Mouse (Mus musculus) kidney, embryonic 15.5 days (tissue): Measurements from ENCODE around the gene Sat1. TPM values are rescaled to one million over a fixed set of nuclear protein-coding genes. Genes with fewer than 3 reads are reported as not detected.
"Not testable (repeated sequence)": the region's sequence is repeated elsewhere in the genome, so short reads cannot be mapped to it uniquely, and the experiment has no call there.

Source experiments
- ATAC-seq: fragments of 200-750 bp; cut with Nextera tagmentation; replicated peaks from 2 replicates; pipeline ENCODE4 v1.8.0; 2017; ENCODE audit warnings: moderate TSS enrichment; ENCODE audit not compliant: low FRiP score
- H3K27ac ChIP-seq: fragments of 300-500 bp; sonication (generic); 2 replicates; pipeline ENCODE4 v1.5.1; 2015; ENCODE audit warnings: mild to moderate bottlenecking, inconsistent platforms
- H3K27me3 ChIP-seq: fragments of 300-500 bp; sonication (generic); 2 replicates; pipeline ENCODE4 v1.6.1; 2015; ENCODE audit warnings: inconsistent platforms
- H3K36me3 ChIP-seq: fragments of 300-500 bp; sonication (generic); 2 replicates; pipeline ENCODE4 v1.6.1; 2015; ENCODE audit warnings: inconsistent platforms
- H3K4me1 ChIP-seq: fragments of 300-500 bp; sonication (generic); 2 replicates; pipeline ENCODE4 v1.6.1; 2015; ENCODE audit warnings: inconsistent platforms
- H3K4me2 ChIP-seq: fragments of 300-500 bp; sonication (generic); 2 replicates; pipeline ENCODE4 v1.6.1; 2015; ENCODE audit warnings: moderate library complexity, mild to moderate bottlenecking, inconsistent platforms
- H3K4me3 ChIP-seq: fragments of 300-500 bp; sonication (generic); replicated peaks from 2 replicates; pipeline ENCODE4 v1.5.1; 2015; ENCODE audit warnings: mild to moderate bottlenecking, inconsistent platforms
- H3K9ac ChIP-seq: fragments of 300-500 bp; sonication (generic); 2 replicates; pipeline ENCODE4 v1.6.1; 2015; ENCODE audit warnings: mild to moderate bottlenecking, inconsistent platforms
- H3K9me3 ChIP-seq: fragments of 300-500 bp; sonication (generic); replicated peaks from 2 replicates; pipeline ENCODE4 v1.6.1; 2016; ENCODE audit warnings: inconsistent platforms
- WGBS: fragments of 180-500 bp; shearing (Covaris S2); methylation state at CpG from one replicate; pipeline ENCODE4 v1.1.7; 2015; ENCODE audit warnings: mixed read lengths; 5-methylcytosine and 5-hydroxymethylcytosine counted together
- polyA plus RNA-seq: library from polyadenylated mRNA; unstranded; fragments of >200 nt; fragmentation: Nextera tagmentation; extraction: Ambion mirVana; gene quantifications from 2 replicates; pipeline ENCODE4 v1.2.1, GENCODE M21; 2015

Gene Sat1
- 176 and 179 TPM in 2 replicates for polyA plus RNA-seq

GRCm38 (mm10) chrX:155216271-155216670 lies at the start of gene Sat1:
Sat1 (minus strand) TSS chrX:155216449.
- H3K27ac ChIP-seq, result peak within 1 kb of the TSS; percentile 49
- 17% methylated on average over 26 of the region's 26 CpGs for WGBS

GRCm38 (mm10) chrX:155262915-155263252 lies 46.6 kb upstream of the Sat1 start:
- H3K27me3 ChIP-seq, result no peaks in the 10 kb centered on the region
- no peak overlapping the region for H3K27ac ChIP-seq
- H3K9ac ChIP-seq, result peak overlapping the region; percentile 59; the same call in 1 of the 2 replicates
- peak overlapping the region; percentile 60 for H3K4me3 ChIP-seq
- H3K4me2 ChIP-seq, result peak overlapping the region; percentile 58
- H3K36me3 ChIP-seq, result no peaks in the 10 kb centered on the region
- no peaks in the 10 kb centered on the region for H3K9me3 ChIP-seq
- no peaks in the 10 kb centered on the region for H3K4me1 ChIP-seq
- 42% methylated on average over 1 of the region's 1 CpGs for WGBS
- ATAC-seq, result no peak

More at GRCm38 (mm10) chrX:155216271-155216670, at the start of gene Sat1:
- H3K4me3 ChIP-seq, result peak within 1 kb of the TSS; percentile 46
- no peaks in the 10 kb centered on the region for H3K27me3 ChIP-seq
- no peaks in the 10 kb centered on the region for H3K36me3 ChIP-seq
- H3K4me1 ChIP-seq, result no peaks in the 10 kb centered on the region
- peak within 1 kb of the TSS; percentile 42; the same call in 1 of the 2 replicates for H3K9ac ChIP-seq
- no peaks in the 10 kb centered on the region for H3K9me3 ChIP-seq
- H3K4me2 ChIP-seq, result peak within 1 kb of the TSS; percentile 48
- ATAC-seq, result peak; percentile 99

DNA sequence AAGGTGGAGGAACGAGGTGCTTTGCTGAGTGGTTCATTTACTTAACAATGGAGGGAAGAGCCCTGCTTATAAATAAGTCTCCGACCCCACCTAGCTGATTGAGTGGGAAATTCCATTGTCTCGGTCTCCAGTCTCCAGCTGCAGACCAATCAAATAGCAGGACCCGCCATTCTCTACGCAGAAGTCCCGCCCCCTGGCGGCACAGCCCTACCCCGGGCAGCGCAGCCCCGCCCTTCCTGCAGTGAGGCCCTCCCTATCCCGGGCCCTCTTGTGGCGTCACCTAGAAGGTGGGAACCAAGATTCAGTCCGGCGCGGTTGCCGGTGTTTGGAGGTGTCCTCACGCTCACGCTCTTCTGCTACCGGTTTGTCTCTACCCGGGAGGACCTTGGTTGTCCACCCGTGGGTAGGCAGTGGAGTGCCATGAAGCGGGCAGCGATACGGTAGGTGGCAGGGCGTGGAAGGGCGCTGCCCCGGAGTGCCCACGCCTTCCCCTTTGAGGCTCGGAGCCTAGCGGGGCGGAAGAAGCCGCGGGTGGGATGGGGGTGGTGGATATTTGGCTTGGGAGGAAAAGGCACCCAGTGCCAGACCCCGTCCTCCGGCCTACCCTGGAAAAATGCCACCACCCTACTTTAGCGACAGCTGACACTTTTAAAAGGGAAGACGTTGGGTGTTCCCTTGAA lies 46.1 kb upstream of the Sat1 start, which contains the start of gene Acot9:
Gene Acot9 (plus strand): TSS at position 209 of the 680 bp plus-strand sequence.
- Histone ChIP-seq H3K4me3 (peak within 1 kb of the TSS; percentile 60), H3K4me1 (no peaks in the 10 kb centered on the region), H3K4me2 (peak within 1 kb of the TSS; percentile 58), H3K9ac (peak within 1 kb of the TSS; percentile 59), H3K36me3 (no peaks in the 10 kb centered on the region), H3K27me3 (no peaks in the 10 kb centered on the region), H3K27ac (0 out of 2 replicates have a peak within 1 kb of the TSS, but pooled peaks have one; percentile 32), H3K9me3 (no peaks in the 10 kb centered on the region)
- peak; percentile 100 for ATAC-seq
- 20% methylated on average over 37 of the region's 37 CpGs for WGBS

DNA sequence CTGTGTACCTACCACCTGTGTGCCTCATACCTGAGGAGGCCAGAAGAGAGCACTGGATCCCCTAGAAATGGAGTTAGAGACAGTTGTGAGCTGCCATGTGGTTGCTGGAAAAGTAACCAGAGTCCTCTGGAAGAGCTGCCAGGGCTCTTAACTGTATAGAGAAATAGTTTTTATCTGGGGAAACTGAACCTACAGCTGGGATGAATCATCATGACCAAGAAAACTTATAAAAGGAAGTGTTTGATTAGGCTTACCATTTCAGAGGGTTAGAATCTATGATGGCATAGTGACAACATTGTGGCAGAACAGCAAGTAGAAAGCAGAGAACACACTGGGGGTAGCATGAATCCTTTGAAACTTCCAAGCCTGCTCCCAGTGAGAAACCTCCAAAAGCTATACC lies 40.6 kb upstream of the Sat1 start:
- ATAC-seq, result no peak
- no peaks in the 10 kb centered on the region for H3K9me3 ChIP-seq
- H3K27me3 ChIP-seq, result no peaks in the 10 kb centered on the region
- no peaks in the 10 kb centered on the region for H3K36me3 ChIP-seq
- H3K27ac ChIP-seq, result no peak overlapping the region
- no peak overlapping the region for H3K9ac ChIP-seq
- H3K4me3 ChIP-seq, result no peak overlapping the region
- H3K4me2 ChIP-seq, result no peak overlapping the region
- H3K4me1 ChIP-seq, result no peaks in the 10 kb centered on the region

DNA sequence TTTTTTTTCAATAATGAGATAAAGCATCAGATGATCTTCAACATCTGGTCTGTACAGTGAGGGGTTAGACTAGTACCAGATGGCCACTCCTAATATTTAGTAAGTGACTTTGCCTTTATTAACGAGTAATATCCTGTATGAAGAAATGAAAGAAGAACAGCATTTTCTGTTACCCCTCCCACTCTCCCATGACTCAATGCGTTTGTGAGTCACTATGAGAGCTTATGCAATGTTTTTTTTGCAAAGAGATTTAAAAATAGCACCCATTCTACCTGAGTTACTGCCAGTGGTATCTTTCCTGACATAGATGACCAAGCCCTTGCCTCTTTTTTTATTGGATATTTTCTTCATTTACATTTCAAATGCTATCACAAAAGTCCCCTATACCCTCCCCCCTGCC lies 2.0 kb upstream of the Sat1 start:
- Histone ChIP-seq H3K4me1 (no peaks in the 10 kb centered on the region), H3K36me3 (no peaks in the 10 kb centered on the region), H3K4me2 (no peak overlapping the region), H3K9ac (no peak overlapping the region), H3K27me3 (no peaks in the 10 kb centered on the region), H3K4me3 (no peak overlapping the region), H3K27ac (no peak overlapping the region), H3K9me3 (no peaks in the 10 kb centered on the region)
- ATAC-seq, result no peak
- WGBS, result 69% methylated on average over 2 of the region's 2 CpGs

GRCm38 (mm10) chrX:155215501-155216248 lies 574 bp downstream of the Sat1 start:
- H3K4me2 ChIP-seq, result peak overlapping the region; percentile 48
- no peaks in the 10 kb centered on the region for H3K9me3 ChIP-seq
- H3K4me3 ChIP-seq, result peak overlapping the region; percentile 46
- H3K9ac ChIP-seq, result peak overlapping the region; percentile 42; the same call in 1 of the 2 replicates
- no peaks in the 10 kb centered on the region for H3K36me3 ChIP-seq
- peak; percentile 86 for ATAC-seq
- WGBS, result 30% methylated on average over 24 of the region's 24 CpGs
- peak overlapping the region; percentile 49 for H3K27ac ChIP-seq
- no peaks in the 10 kb centered on the region for H3K27me3 ChIP-seq
- no peaks in the 10 kb centered on the region for H3K4me1 ChIP-seq

GRCm38 (mm10) chrX:155214291-155215136 lies 1.7 kb downstream of the Sat1 start:
- no peak for ATAC-seq
- H3K4me3 ChIP-seq, result peak overlapping the region; percentile 46
- WGBS, result 80% methylated on average over 5 of the region's 5 CpGs
- no peaks in the 10 kb centered on the region for H3K36me3 ChIP-seq
- H3K4me1 ChIP-seq, result no peaks in the 10 kb centered on the region
- no peak overlapping the region for H3K27ac ChIP-seq
- H3K27me3 ChIP-seq, result no peaks in the 10 kb centered on the region
- no peak overlapping the region for H3K9ac ChIP-seq
- H3K9me3 ChIP-seq, result no peaks in the 10 kb centered on the region
- 0 out of 2 replicates have a peak overlapping the region, but pooled peaks have one; percentile 12 for H3K4me2 ChIP-seq

DNA sequence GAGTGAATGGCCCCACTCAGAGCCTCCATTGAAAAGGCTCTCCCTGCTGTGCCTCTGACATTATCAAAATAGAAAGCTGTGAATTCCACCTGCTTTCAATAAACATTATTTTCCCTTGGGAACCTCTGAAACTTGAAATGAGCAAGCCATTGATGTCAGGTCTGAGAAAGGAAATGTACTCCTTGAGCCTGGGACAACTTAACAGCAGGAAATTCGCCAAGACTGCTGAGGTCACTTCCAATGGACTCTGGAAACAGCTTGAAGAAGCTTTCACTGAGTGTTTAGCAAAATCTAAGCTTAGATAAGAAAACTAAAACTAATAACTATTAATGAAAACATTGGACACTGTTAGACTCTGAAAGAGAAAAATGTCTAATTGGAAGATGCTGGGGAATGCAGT lies 7.6 kb downstream of the Sat1 start:
- Histone ChIP-seq H3K4me2 (no peak overlapping the region), H3K27ac (no peak overlapping the region), H3K9me3 (no peaks in the 10 kb centered on the region), H3K27me3 (no peaks in the 10 kb centered on the region), H3K4me3 (no peak overlapping the region), H3K36me3 (no peaks in the 10 kb centered on the region), H3K4me1 (no peaks in the 10 kb centered on the region), H3K9ac (no peak overlapping the region)
- 13% methylated on average over 1 of the region's 1 CpGs for WGBS
- ATAC-seq, result no peak

- not testable (repeated sequence) for H3K4me3 ChIP-seq, H3K4me1 ChIP-seq, H3K9me3 ChIP-seq, H3K36me3 ChIP-seq, H3K27me3 ChIP-seq, H3K27ac ChIP-seq, H3K4me2 ChIP-seq, H3K9ac ChIP-seq, ATAC-seq
- WGBS, result 84% methylated on average over 2 of the region's 2 CpGs
These were observed 10.8 kb downstream of the Sat1 start for GRCm38 (mm10) chrX:155205436-155205835.

DNA sequence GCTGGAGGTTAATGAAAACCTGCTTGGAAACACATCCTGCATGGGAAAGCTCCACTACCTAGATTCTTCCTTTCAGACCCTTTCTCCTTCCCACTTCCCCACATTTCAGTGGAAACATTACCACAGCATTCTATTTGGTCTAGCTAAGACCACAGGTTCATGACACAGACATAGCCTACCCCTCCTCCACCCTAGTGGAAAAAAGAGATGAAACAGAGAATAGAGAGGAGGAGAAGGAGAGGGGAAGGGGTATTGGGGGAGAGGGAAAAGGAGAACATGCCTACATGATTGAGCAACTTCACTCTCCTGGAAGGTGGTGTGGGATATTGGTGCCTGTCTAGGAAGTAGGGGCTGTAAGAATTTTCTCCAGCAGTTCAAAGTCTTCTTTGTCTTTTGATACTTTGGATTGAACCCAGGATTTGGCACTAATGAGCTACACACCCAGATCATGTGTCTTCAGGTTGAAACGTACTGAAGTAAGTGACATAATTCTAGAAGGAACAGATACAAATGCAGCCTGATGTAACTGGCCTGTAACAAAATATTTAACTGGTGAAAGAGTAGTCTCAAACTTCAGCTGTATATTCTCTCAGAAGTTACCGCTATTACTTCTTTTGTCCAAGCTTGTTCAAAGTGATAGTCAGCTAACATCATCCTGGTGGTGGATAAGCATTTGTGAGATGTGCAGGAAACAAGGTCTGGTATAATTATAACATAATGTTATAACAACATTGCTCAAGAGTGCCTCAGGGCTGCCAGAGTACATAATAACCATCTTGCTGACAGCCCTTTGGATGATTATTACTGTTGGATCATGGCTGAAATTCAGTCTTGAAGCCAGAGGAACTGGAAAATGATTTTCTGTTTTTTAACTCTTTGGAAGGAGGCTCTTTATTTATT lies 13.6 kb downstream of the Sat1 start:
- Histone ChIP-seq H3K4me3 (no peak overlapping the region), H3K27me3 (no peaks in the 10 kb centered on the region), H3K4me1 (no peaks in the 10 kb centered on the region), H3K27ac (no peak overlapping the region), H3K36me3 (no peaks in the 10 kb centered on the region), H3K9ac (no peak overlapping the region), H3K9me3 (no peaks in the 10 kb centered on the region), H3K4me2 (no peak overlapping the region)
- no peak for ATAC-seq
- 53% methylated on average over 2 of the region's 2 CpGs for WGBS

- H3K27ac ChIP-seq, result no peak overlapping the region
- H3K4me2 ChIP-seq, result no peak overlapping the region
- no peak for ATAC-seq
- H3K4me1 ChIP-seq, result no peaks in the 10 kb centered on the region
- 67% methylated on average over 1 of the region's 1 CpGs for WGBS
- no peaks in the 10 kb centered on the region for H3K36me3 ChIP-seq
- no peak overlapping the region for H3K9ac ChIP-seq
- no peaks in the 10 kb centered on the region for H3K9me3 ChIP-seq
- no peaks in the 10 kb centered on the region for H3K27me3 ChIP-seq
- no peak overlapping the region for H3K4me3 ChIP-seq
These were observed 14.4 kb downstream of the Sat1 start for GRCm38 (mm10) chrX:155201799-155202198.
